Mouse (Mus musculus): Measurements from ENCODE around the gene Amh. TPM values are rescaled to one million over a fixed set of nuclear protein-coding genes. Genes with fewer than 3 reads are reported as not detected.

Amh gene
- polyA plus RNA-seq, 1 experiment from 2014 or later = 0.16 TPM

- whole genome bisulfite sequencing = 30% methylated on average over 1 of the region's 1 CpGs
- no peak overlapping the region for H3K9ac ChIP-seq
- H3K9me3 ChIP-seq (replicated peaks) = no peaks in the 10 kb centered on the region
- ATAC-seq (replicated peaks; ENCODE audit: insufficient number of reproducible peaks, insufficient read depth, low FRiP score, low read depth) = no peak
- H3K27ac ChIP-seq = no peak overlapping the region
- H3K4me1 ChIP-seq (replicated peaks) = peaks cover 42% of the 10 kb centered on the region
- H3K36me3 ChIP-seq = peaks cover 19% of the 10 kb centered on the region
- peaks cover 15% of the 10 kb centered on the region for H3K27me3 ChIP-seq
- H3K4me2 ChIP-seq = no peak overlapping the region
- H3K4me3 ChIP-seq = no peak overlapping the region
Measured at GRCm38 (mm10) chr10:80829359-80830278, 24.6 kb downstream of the Amh start.

- Histone ChIP-seq H3K27ac (no peak overlapping the region), H3K4me3 (no peak overlapping the region), H3K4me1 (replicated peaks) (peaks cover 47% of the 10 kb centered on the region), H3K36me3 (peaks cover 19% of the 10 kb centered on the region), H3K9ac (no peak overlapping the region), H3K4me2 (no peak overlapping the region), H3K9me3 (replicated peaks) (no peaks in the 10 kb centered on the region), H3K27me3 (peaks cover 30% of the 10 kb centered on the region)
- WGBS = 9% methylated on average over 9 of the region's 9 CpGs
- ATAC-seq (replicated peaks; ENCODE audit: insufficient number of reproducible peaks, insufficient read depth, low FRiP score, low read depth) = no peak
Measured at GRCm38 (mm10) chr10:80831136-80831535, 26.1 kb downstream of the Amh start.

GRCm38 (mm10) chr10:80832818-80833217 is 27.8 kb downstream of the Amh start:
- H3K27ac ChIP-seq = no peak overlapping the region
- peaks cover 54% of the 10 kb centered on the region for H3K4me1 ChIP-seq (replicated peaks)
- H3K9ac ChIP-seq = no peak overlapping the region
- no peak for ATAC-seq (replicated peaks; ENCODE audit: insufficient number of reproducible peaks, insufficient read depth, low FRiP score, low read depth)
- peaks cover 19% of the 10 kb centered on the region for H3K36me3 ChIP-seq
- H3K4me3 ChIP-seq = no peak overlapping the region
- peaks cover 40% of the 10 kb centered on the region for H3K27me3 ChIP-seq
- no peak overlapping the region for H3K4me2 ChIP-seq
- WGBS = 66% methylated on average over 7 of the region's 7 CpGs
- H3K9me3 ChIP-seq (replicated peaks) = no peaks in the 10 kb centered on the region

GRCm38 (mm10) chr10:80835617-80836016 is 30.6 kb downstream of the Amh start:
- Histone ChIP-seq H3K36me3 (peaks cover 5% of the 10 kb centered on the region; the same call in 1 of the 2 replicates), H3K4me2 (no peak overlapping the region), H3K27ac (no peak overlapping the region), H3K27me3 (peaks cover 42% of the 10 kb centered on the region), H3K9ac (no peak overlapping the region), H3K4me1 (replicated peaks) (peaks cover 40% of the 10 kb centered on the region), H3K9me3 (replicated peaks) (no peaks in the 10 kb centered on the region), H3K4me3 (no peak overlapping the region)
- no peak for ATAC-seq (replicated peaks; ENCODE audit: insufficient number of reproducible peaks, insufficient read depth, low FRiP score, low read depth)
- 57% methylated on average over 30 of the region's 30 CpGs for WGBS

- Histone ChIP-seq H3K4me2 (peak overlapping the region; percentile 15; the same call in 1 of the 2 replicates), H3K27ac (no peak overlapping the region), H3K36me3 (no peaks in the 10 kb centered on the region), H3K4me1 (replicated peaks) (peaks cover 31% of the 10 kb centered on the region), H3K9me3 (replicated peaks) (no peaks in the 10 kb centered on the region), H3K27me3 (peaks cover 51% of the 10 kb centered on the region), H3K9ac (no peak overlapping the region), H3K4me3 (no peak overlapping the region)
- no peak for ATAC-seq (replicated peaks; ENCODE audit: insufficient number of reproducible peaks, insufficient read depth, low FRiP score, low read depth)
- 36% methylated on average over 7 of the region's 7 CpGs for WGBS
Measured at GRCm38 (mm10) chr10:80836949-80837379, 31.9 kb downstream of the Amh start.

- no peaks in the 10 kb centered on the region for H3K36me3 ChIP-seq
- no peak overlapping the region for H3K4me2 ChIP-seq
- ATAC-seq (replicated peaks; ENCODE audit: insufficient number of reproducible peaks, insufficient read depth, low FRiP score, low read depth) = peak; percentile 64; the same call in 1 of the 2 replicates
- peak overlapping the region; percentile 69 for H3K27ac ChIP-seq
- peaks cover 31% of the 10 kb centered on the region for H3K4me1 ChIP-seq (replicated peaks)
- peaks cover 59% of the 10 kb centered on the region for H3K27me3 ChIP-seq
- H3K9ac ChIP-seq = no peak overlapping the region
- H3K4me3 ChIP-seq = no peak overlapping the region
- H3K9me3 ChIP-seq (replicated peaks) = no peaks in the 10 kb centered on the region
- WGBS = 18% methylated on average over 2 of the region's 2 CpGs
Measured at GRCm38 (mm10) chr10:80837827-80838226, 32.8 kb downstream of the Amh start.

GRCm38 (mm10) chr10:80838346-80838912 is 33.4 kb downstream of the Amh start:
- peaks cover 33% of the 10 kb centered on the region for H3K4me1 ChIP-seq (replicated peaks)
- H3K36me3 ChIP-seq = no peaks in the 10 kb centered on the region
- no peak overlapping the region for H3K9ac ChIP-seq
- no peak overlapping the region for H3K4me3 ChIP-seq
- ATAC-seq (replicated peaks; ENCODE audit: insufficient number of reproducible peaks, insufficient read depth, low FRiP score, low read depth) = peak; percentile 14; the same call in 1 of the 2 replicates
- peak overlapping the region; percentile 69 for H3K27ac ChIP-seq
- H3K4me2 ChIP-seq = no peak overlapping the region
- peaks cover 63% of the 10 kb centered on the region for H3K27me3 ChIP-seq
- no peaks in the 10 kb centered on the region for H3K9me3 ChIP-seq (replicated peaks)
- WGBS = 58% methylated on average over 2 of the region's 2 CpGs

GRCm38 (mm10) chr10:80839848-80840247 is 34.8 kb downstream of the Amh start:
- H3K4me3 ChIP-seq = no peak overlapping the region
- no peak overlapping the region for H3K9ac ChIP-seq
- no peak overlapping the region for H3K27ac ChIP-seq
- no peaks in the 10 kb centered on the region for H3K9me3 ChIP-seq (replicated peaks)
- WGBS = 60% methylated on average over 6 of the region's 6 CpGs
- no peak overlapping the region for H3K4me2 ChIP-seq
- peaks cover 42% of the 10 kb centered on the region for H3K4me1 ChIP-seq (replicated peaks)
- no peaks in the 10 kb centered on the region for H3K36me3 ChIP-seq
- H3K27me3 ChIP-seq = peaks cover 63% of the 10 kb centered on the region
- ATAC-seq (replicated peaks; ENCODE audit: insufficient number of reproducible peaks, insufficient read depth, low FRiP score, low read depth) = no peak

- no peak overlapping the region for H3K4me2 ChIP-seq
- H3K27me3 ChIP-seq = peaks cover 55% of the 10 kb centered on the region
- ATAC-seq (replicated peaks; ENCODE audit: insufficient number of reproducible peaks, insufficient read depth, low FRiP score, low read depth) = no peak
- 75% methylated on average over 2 of the region's 2 CpGs for WGBS
- no peak overlapping the region for H3K9ac ChIP-seq
- no peaks in the 10 kb centered on the region for H3K36me3 ChIP-seq
- no peaks in the 10 kb centered on the region for H3K9me3 ChIP-seq (replicated peaks)
- H3K27ac ChIP-seq = no peak overlapping the region
- H3K4me3 ChIP-seq = no peak overlapping the region
- peaks cover 42% of the 10 kb centered on the region for H3K4me1 ChIP-seq (replicated peaks)
Measured at GRCm38 (mm10) chr10:80841685-80842084, 36.6 kb downstream of the Amh start.

- Histone ChIP-seq H3K4me1 (replicated peaks) (peaks cover 36% of the 10 kb centered on the region), H3K4me3 (no peak overlapping the region), H3K9ac (no peak overlapping the region), H3K9me3 (replicated peaks) (no peaks in the 10 kb centered on the region), H3K27ac (no peak overlapping the region), H3K4me2 (no peak overlapping the region), H3K36me3 (no peaks in the 10 kb centered on the region), H3K27me3 (peaks cover 50% of the 10 kb centered on the region)
- ATAC-seq (replicated peaks; ENCODE audit: insufficient number of reproducible peaks, insufficient read depth, low FRiP score, low read depth) = no peak
- WGBS = 78% methylated on average over 15 of the region's 15 CpGs
Measured at GRCm38 (mm10) chr10:80842334-80842733, 37.3 kb downstream of the Amh start.

- peaks cover 28% of the 10 kb centered on the region for H3K4me1 ChIP-seq (replicated peaks)
- peaks cover 50% of the 10 kb centered on the region for H3K27me3 ChIP-seq
- 10% methylated on average over 32 of the region's 32 CpGs for WGBS
- H3K9me3 ChIP-seq (replicated peaks) = no peaks in the 10 kb centered on the region
- no peak overlapping the region for H3K27ac ChIP-seq
- H3K9ac ChIP-seq = peak overlapping the region; percentile 41; the same call in 1 of the 2 replicates
- peak overlapping the region; percentile 85 for H3K4me2 ChIP-seq
- no peaks in the 10 kb centered on the region for H3K36me3 ChIP-seq
- peak overlapping the region; percentile 50 for H3K4me3 ChIP-seq
- no peak for ATAC-seq (replicated peaks; ENCODE audit: insufficient number of reproducible peaks, insufficient read depth, low FRiP score, low read depth)
Measured at GRCm38 (mm10) chr10:80843087-80843930, 38.3 kb downstream of the Amh start.

Data from heart, embryonic 15.5 days (tissue).